Mouse (Mus musculus) embryonic fibroblast, embryonic 13.5 days (primary cell): Measurements from ENCODE around the gene Il10rb.

ENCODE experiments used
- CTCF ChIP-seq: IDR thresholded peaks from 2 replicates; pipeline ENCODE4 v1.5.1; 2011; ENCODE audit warnings: mild to moderate bottlenecking, control low read depth, low read length, moderate library complexity, borderline replicate concordance; ENCODE audit not compliant: insufficient read depth
- POLR2A ChIP-seq: IDR thresholded peaks from 2 replicates; pipeline ENCODE4 v1.6.1; 2011; ENCODE audit warnings: low read depth, mild to moderate bottlenecking, control low read depth, low read length, moderate library complexity

DNA sequence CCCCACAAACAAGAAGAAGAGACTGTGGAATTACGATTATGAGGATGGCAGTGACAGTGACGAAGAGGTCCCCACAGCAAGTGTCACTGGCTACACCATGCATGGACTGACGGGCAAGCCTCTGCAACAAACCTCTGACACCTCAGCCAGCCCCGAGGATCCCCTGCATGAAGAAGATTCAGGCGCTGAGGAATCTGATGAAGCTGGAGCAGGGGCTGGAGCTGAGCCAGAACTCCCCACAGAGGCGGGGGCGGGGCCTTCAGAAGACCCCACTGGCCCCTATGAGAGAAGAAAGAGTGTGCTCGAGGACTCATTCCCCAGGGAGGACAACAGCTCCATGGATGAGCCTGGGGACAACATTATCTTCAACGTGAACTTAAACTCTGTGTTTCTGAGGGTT is 2.2 kb upstream of the Il10rb start:
- no peak for TF ChIP-seq CTCF
- TF ChIP-seq POLR2A, result no peak
